Mouse (Mus musculus) midbrain, postnatal 0 days (tissue): ENCODE results near the gene Lmntd1. TPM values are rescaled to one million over a fixed set of nuclear protein-coding genes. Genes with fewer than 3 reads are reported as not detected.
A peak's percentile ranks its signal among the peaks of the same experiment; 100 is the strongest.

Experiments used
- ATAC-seq: fragments of 200-750 bp; cut with Nextera tagmentation; 2 replicates; pipeline ENCODE4 v1.8.0; 2017; ENCODE audit warnings: moderate number of reproducible peaks, mild to moderate bottlenecking, moderate TSS enrichment, moderate library complexity; ENCODE audit not compliant: low FRiP score
- DNase-seq: peaks from one replicate; pipeline ENCODE4 v3.0.0-alpha.2; 2015; ENCODE audit warnings: low spot score
- H3K27ac ChIP-seq: fragments of 300-500 bp; sonication (generic); 2 replicates; pipeline ENCODE4 v1.5.1; 2014; ENCODE audit warnings: low read depth, mild to moderate bottlenecking, low read length, mixed read lengths
- H3K27me3 ChIP-seq: fragments of 300-500 bp; sonication (generic); 2 replicates; pipeline ENCODE4 v1.6.1; 2014; ENCODE audit warnings: low read length, control low read depth, mixed read lengths; ENCODE audit not compliant: insufficient read depth
- H3K36me3 ChIP-seq: fragments of 300-500 bp; sonication (generic); 2 replicates; pipeline ENCODE4 v1.6.1; 2014; ENCODE audit warnings: low read length, control low read depth, mixed read lengths; ENCODE audit not compliant: insufficient read depth
- H3K4me1 ChIP-seq: fragments of 300-500 bp; sonication (generic); 2 replicates; pipeline ENCODE4 v1.6.1; 2014; ENCODE audit warnings: mild to moderate bottlenecking, control low read depth, antibody characterized with exemption, low read length, mixed read lengths; ENCODE audit not compliant: insufficient read depth
- H3K4me2 ChIP-seq: fragments of 300-500 bp; sonication (generic); 2 replicates; pipeline ENCODE4 v1.6.1; 2014; ENCODE audit warnings: low read depth, mild to moderate bottlenecking, low read length, mixed read lengths; ENCODE audit not compliant: poor library complexity, severe bottlenecking
- H3K4me3 ChIP-seq: fragments of 300-500 bp; sonication (generic); 2 replicates; pipeline ENCODE4 v1.5.1; 2014; ENCODE audit warnings: low read depth, mild to moderate bottlenecking, low read length, moderate library complexity
- H3K9ac ChIP-seq: fragments of 300-500 bp; sonication (generic); replicated peaks from 2 replicates; pipeline ENCODE4 v1.6.1; 2014; ENCODE audit warnings: mild to moderate bottlenecking, low read length, moderate library complexity, mixed read lengths; ENCODE audit not compliant: poor library complexity, severe bottlenecking
- H3K9me3 ChIP-seq: fragments of 300-500 bp; sonication (generic); 2 replicates; pipeline ENCODE4 v1.6.1; 2016; ENCODE audit warnings: low read length, control low read depth
- CTCF ChIP-seq: IDR thresholded peaks from 2 replicates; pipeline ENCODE4 v1.5.1; 2016; ENCODE audit warnings: antibody characterized with exemption, mild to moderate bottlenecking
- WGBS: fragments of 180-500 bp; shearing (Covaris S2); extraction: QIAGEN DNeasy Blood & Tissue Kit; methylation state at CpG from one replicate; pipeline ENCODE4 v1.1.7; 2014; 5-methylcytosine and 5-hydroxymethylcytosine counted together
- polyA plus RNA-seq: library from polyadenylated mRNA; unstranded; fragments of >200 nt; fragmentation: Nextera tagmentation; extraction: Ambion mirVana; gene quantifications from 2 replicates; pipeline ENCODE4 v1.2.1, GENCODE M21; 2015
- total RNA-seq: library from RNA; depleted of rRNA; stranded (reverse); fragments of >200 nt; gene quantifications from 2 replicates; pipeline ENCODE4 v1.2.3, GENCODE M21; 2014

The Lmntd1 gene
- total and polyA plus RNA-seq, 2 experiments from 2014 or later, result 2.0 to 2.7 TPM

DNA sequence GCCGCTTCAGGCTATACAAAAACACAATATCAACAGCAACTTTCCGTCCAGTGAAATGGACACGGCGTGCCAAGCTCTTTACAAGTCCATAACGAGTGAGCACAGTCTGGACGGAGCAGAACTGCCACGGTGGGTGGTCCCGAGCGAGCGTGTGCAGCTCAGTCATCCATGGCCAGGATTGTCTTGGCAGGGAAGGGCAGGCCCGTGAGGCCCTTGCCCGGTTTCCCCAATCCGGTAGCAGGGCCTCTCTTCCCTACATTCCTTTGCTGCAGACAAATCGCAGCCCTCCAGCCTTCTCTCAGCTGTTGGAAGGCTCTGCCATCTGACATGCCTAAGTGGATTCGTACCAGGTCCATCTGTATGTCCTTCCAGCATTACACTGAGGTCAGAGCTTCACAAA lies 132.2 kb downstream of the Lmntd1 start:
- peak; percentile 64; the same call in 1 of the 2 replicates for ATAC-seq
- no peaks in the 10 kb centered on the region for H3K27me3 ChIP-seq
- peaks cover 8% of the 10 kb centered on the region for H3K4me1 ChIP-seq
- H3K4me2 ChIP-seq, result 0 out of 2 replicates have a peak overlapping the region, but pooled peaks have one; percentile 6
- no peak overlapping the region for H3K9ac ChIP-seq
- H3K4me3 ChIP-seq, result no peak overlapping the region
- no peak overlapping the region; the same call in 1 of the 2 replicates for H3K27ac ChIP-seq
- H3K9me3 ChIP-seq, result no peaks in the 10 kb centered on the region
- WGBS, result 17% methylated on average over 15 of the region's 15 CpGs
- no peaks in the 10 kb centered on the region for H3K36me3 ChIP-seq
- TF ChIP-seq CTCF, result no peak
- peak; percentile 73 for DNase-seq

- no peaks in the 10 kb centered on the region for H3K36me3 ChIP-seq
- no peak for TF ChIP-seq CTCF
- 83% methylated on average over 4 of the region's 4 CpGs for WGBS
- H3K27me3 ChIP-seq, result no peaks in the 10 kb centered on the region
- no peaks in the 10 kb centered on the region for H3K9me3 ChIP-seq
- ATAC-seq (no peak), DNase-seq (no peak)
- no peaks in the 10 kb centered on the region for H3K4me1 ChIP-seq
- no peak overlapping the region for H3K4me3 ChIP-seq
- no peak overlapping the region for H3K27ac ChIP-seq
- no peak overlapping the region for H3K4me2 ChIP-seq
- no peak overlapping the region for H3K9ac ChIP-seq
Measured at GRCm38 (mm10) chr6:145478821-145479271, 135.3 kb downstream of the Lmntd1 start.

DNA sequence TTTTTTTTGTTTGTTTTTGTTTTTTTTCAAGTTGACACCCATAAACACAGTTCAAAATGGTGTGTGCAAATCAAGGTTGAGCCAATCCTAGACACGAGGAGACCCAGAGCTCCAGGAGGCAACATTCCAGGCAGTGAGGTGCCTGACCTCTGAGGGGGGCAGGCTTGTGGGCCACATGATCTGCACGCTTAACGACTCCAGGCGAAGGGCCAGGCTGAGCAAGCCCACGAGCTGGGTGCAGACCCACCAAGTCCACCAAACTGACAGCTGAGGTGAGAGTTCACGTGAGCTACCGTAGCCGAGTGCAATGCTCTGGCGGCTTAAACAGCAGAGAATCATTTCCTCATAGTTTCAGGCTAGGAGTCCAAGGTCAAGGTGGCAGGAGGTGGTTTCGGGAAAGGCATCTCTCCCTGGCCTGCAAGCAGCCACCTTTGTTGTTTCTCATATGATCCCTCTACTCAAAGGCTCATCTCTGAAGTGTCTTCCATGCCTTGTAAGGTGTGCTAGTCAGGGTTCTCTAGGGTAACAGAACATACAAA lies 136.7 kb downstream of the Lmntd1 start:
- Histone ChIP-seq H3K27ac (no peak overlapping the region), H3K9me3 (no peaks in the 10 kb centered on the region), H3K4me3 (no peak overlapping the region), H3K9ac (no peak overlapping the region), H3K4me1 (no peaks in the 10 kb centered on the region), H3K4me2 (no peak overlapping the region), H3K36me3 (no peaks in the 10 kb centered on the region), H3K27me3 (no peaks in the 10 kb centered on the region)
- no peak for TF ChIP-seq CTCF
- ATAC-seq (no peak), DNase-seq (no peak)
- WGBS, result 79% methylated on average over 10 of the region's 10 CpGs

DNA sequence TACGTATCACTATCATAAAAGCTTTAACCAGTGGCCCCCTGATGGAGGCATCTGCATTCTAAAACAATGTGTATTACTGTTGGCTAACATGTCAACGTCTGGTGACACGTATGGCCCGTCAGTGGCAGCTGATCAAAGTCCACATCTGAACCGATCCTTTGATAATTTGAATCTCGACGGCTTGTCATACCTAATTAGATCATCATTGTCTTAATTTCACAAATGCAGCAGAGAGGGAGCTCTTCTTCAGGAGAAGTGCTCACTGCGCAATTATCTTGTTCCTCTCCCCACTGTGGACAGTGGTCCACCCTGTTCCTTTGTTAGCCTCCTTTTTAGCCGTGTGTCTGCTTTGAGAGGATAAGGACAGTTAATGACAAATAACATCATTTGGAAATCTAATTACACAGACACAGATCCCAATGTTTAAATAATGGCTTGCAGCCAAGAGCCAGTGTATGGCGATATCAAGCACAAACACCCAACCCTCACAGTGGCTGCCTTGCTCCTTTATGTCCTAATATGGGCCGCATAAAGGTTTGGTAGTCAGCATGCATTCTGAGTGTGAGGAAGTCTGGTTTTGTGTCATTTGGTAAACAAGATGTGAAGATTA lies 142.4 kb downstream of the Lmntd1 start:
- peak; percentile 51 for DNase-seq
- Histone ChIP-seq H3K27ac (no peak overlapping the region), H3K27me3 (no peaks in the 10 kb centered on the region), H3K4me3 (no peak overlapping the region), H3K9ac (no peak overlapping the region), H3K4me1 (no peaks in the 10 kb centered on the region), H3K4me2 (no peak overlapping the region), H3K36me3 (no peaks in the 10 kb centered on the region), H3K9me3 (no peaks in the 10 kb centered on the region)
- TF ChIP-seq CTCF, result peak; percentile 16; the same call in 1 of the 2 replicates
- no peak for ATAC-seq
- 37% methylated on average over 11 of the region's 11 CpGs for WGBS

DNA sequence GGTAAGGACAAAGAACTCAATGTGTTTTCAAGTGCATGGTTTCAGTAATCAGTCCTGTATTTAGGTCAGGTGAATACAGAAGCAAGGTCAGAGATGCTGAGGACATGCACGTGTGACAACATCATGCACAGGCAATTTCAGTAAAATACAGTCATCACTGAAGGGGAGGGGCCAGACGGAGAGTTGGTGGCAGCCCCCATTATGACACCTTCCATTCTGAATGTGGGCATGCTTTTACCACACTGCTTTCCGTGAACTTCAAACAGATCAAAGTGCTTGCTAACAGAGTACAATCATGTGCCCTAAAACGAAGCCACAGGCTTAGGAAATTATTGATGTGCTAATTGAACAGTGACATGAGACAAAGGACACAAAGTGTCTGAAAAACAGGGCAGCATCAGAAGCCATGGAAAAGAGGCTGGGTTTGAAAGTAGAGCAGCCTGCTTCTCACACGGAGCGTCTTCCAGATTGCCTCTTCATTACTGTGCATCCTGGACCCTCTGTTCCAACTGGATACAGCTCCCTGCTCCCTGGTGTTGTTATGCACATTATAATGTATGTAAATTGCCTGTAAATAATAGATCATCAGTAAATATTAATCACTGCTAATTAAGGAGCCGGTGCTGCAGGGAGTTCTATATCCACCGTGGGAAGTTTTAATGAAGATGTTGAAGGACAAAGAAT lies 144.7 kb downstream of the Lmntd1 start:
- 48% methylated on average over 8 of the region's 8 CpGs for WGBS
- no peak for TF ChIP-seq CTCF

GRCm38 (mm10) chr6:145464027-145464426 lies 150.1 kb downstream of the Lmntd1 start:
- no peak overlapping the region for H3K9ac ChIP-seq
- H3K4me1 ChIP-seq, result 0 out of 2 replicates have a peak, but pooled peaks cover 2% of the 10 kb centered on the region
- peak; percentile 52 for TF ChIP-seq CTCF
- H3K27me3 ChIP-seq, result no peaks in the 10 kb centered on the region
- no peak overlapping the region for H3K27ac ChIP-seq
- no peak for ATAC-seq
- H3K4me3 ChIP-seq, result no peak overlapping the region
- H3K9me3 ChIP-seq, result no peaks in the 10 kb centered on the region
- no peak for DNase-seq
- H3K36me3 ChIP-seq, result no peaks in the 10 kb centered on the region
- 86% methylated on average over 4 of the region's 4 CpGs for WGBS
- H3K4me2 ChIP-seq, result no peak overlapping the region

More for the DNA sequence above, 144.7 kb downstream of the Lmntd1 start:
- Histone ChIP-seq H3K9ac (no peak overlapping the region), H3K4me3 (no peak overlapping the region), H3K27me3 (no peaks in the 10 kb centered on the region), H3K9me3 (no peaks in the 10 kb centered on the region), H3K4me1 (0 out of 2 replicates have a peak, but pooled peaks cover 2% of the 10 kb centered on the region), H3K4me2 (no peak overlapping the region), H3K36me3 (no peaks in the 10 kb centered on the region), H3K27ac (no peak overlapping the region)
- DNase-seq (no peak), ATAC-seq (0 out of 2 replicates have a peak, but pooled peaks have one; percentile 28)
